Mouse (Mus musculus) cerebellum, adult 2 months (tissue): ENCODE measurements around the gene Draxin. TPM values are rescaled to one million over a fixed set of nuclear protein-coding genes. Genes with fewer than 3 reads are reported as not detected.

Experiments used
- DNase-seq, 2 experiments: peaks; one replicate each; pipeline ENCODE4 v3.0.0; 2021
- H3K27ac ChIP-seq: fragments of 200-500 bp; 2 replicates; pipeline ENCODE4 v1.5.1; 2012; ENCODE audit warnings: low read length, control low read depth, inconsistent platforms; ENCODE audit not compliant: insufficient read depth
- H3K27me3 ChIP-seq: fragments of 200-500 bp; 2 replicates; pipeline ENCODE4 v1.6.1; 2012; ENCODE audit warnings: inconsistent platforms, mild to moderate bottlenecking, low read length, moderate library complexity; ENCODE audit not compliant: control insufficient read depth, insufficient read depth
- H3K4me1 ChIP-seq: fragments of 200-500 bp; 2 replicates; pipeline ENCODE4 v1.6.1; 2011; ENCODE audit warnings: low read length; ENCODE audit not compliant: control insufficient read depth, insufficient read depth
- H3K4me3 ChIP-seq: fragments of 200-500 bp; replicated peaks from 2 replicates; pipeline ENCODE3; 2011; ENCODE audit warnings: mild to moderate bottlenecking, low read depth, low read length, control low read depth; ENCODE audit not compliant: insufficient read depth
- CTCF ChIP-seq: fragments of 200-500 bp; IDR thresholded peaks from 2 replicates; pipeline ENCODE4 v1.5.1; 2011; ENCODE audit warnings: low read depth, mild to moderate bottlenecking, control low read depth, low read length, moderate library complexity, borderline replicate concordance; ENCODE audit not compliant: insufficient read depth
- POLR2A ChIP-seq: fragments of 200-500 bp; IDR thresholded peaks from 2 replicates; pipeline ENCODE4 v1.6.1; 2011; ENCODE audit warnings: low read length, control low read depth, borderline replicate concordance; ENCODE audit not compliant: insufficient read depth
- WGBS: fragments of 180-500 bp; shearing (Covaris S2); methylation state at CpG from one replicate; pipeline ENCODE4 v1.1.7; 2018; 5-methylcytosine and 5-hydroxymethylcytosine counted together
- polyA plus RNA-seq: library from polyadenylated mRNA; depleted of rRNA; stranded (reverse); fragments of >200 nt; gene quantifications from 2 replicates; pipeline ENCODE4 v1.2.3, GENCODE M21; 2012

The Draxin gene
- polyA plus RNA-seq, 1 experiment, result 0.33 TPM

DNA sequence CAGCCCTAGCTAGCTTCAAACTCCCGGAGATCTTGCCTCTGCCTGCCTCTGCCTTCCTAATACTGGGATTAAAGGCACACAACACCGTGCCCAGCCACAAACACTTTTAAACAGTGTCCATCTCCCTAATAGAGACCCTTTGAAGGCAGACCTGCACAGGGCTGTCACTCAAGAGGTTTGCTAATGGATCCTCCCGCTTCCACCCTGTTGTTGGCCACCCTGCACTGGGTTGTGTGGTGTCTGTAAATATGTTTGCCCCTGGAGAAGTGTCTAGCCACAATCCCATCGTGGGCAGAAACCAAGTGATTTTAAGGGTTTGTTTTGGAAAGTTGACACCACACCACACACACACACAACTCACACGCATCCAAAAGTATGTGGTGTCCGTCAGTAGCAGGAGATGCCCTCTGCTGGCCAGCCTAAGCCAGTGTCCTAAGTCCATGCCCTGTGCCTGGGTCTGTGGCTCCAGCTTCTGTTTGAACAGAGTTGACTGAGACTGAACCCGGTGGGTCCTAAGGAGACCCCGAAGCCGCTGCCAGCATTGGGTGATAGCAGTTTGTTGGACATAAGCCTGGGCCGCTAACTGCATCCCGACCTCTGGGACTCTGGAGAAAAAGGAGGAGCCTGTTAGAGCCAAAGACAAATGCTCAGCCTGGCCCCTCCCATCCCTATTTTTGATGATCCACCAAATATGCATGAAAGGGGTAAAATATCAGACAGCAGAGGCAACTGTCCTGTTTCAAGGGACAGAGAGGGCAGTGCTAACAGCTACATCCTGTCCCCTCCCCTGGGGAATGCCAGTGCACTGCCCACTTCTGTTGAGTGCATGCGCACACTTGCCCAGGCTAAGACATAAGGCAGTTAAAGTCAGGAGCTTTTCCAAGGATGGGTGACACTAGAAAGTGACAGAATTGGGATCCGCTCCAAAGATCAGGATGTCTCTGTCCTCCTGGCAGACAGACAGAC lies 70.1 kb downstream of the Draxin start:
- H3K4me1 ChIP-seq, result peaks cover 28% of the 10 kb centered on the region
- DNase-seq, result peak in 1 of 2 experiments; percentile 34
- no peaks in the 10 kb centered on the region for H3K27me3 ChIP-seq
- H3K4me3 ChIP-seq, result no peak overlapping the region
- WGBS, result 53% methylated on average over 13 of the region's 13 CpGs
- TF ChIP-seq CTCF, result peak; percentile 61; the same call in 1 of the 2 replicates
- TF ChIP-seq POLR2A, result no peak
- H3K27ac ChIP-seq, result no peak overlapping the region

DNA sequence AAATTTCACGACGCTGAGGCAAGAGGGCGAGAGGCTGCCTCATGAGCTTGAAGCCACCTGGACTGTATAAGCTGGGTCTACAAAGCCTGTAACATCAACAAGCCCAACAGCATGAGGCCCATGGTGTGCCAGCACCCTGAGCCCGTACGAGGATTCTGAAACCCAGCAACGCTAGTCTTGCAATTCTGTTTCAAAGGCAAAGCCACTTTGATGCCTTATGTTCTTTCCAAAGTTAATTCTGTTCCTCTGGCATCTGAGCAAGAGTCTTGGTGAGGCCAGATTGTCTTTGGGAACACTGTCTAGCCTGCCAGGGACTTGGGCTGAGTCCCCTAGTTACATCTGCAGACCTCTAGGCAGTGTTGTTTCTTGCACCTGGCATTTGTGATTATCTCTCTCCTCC lies 71.5 kb downstream of the Draxin start:
- DNase-seq, result no peak
- no peaks in the 10 kb centered on the region for H3K27me3 ChIP-seq
- H3K4me3 ChIP-seq, result no peak overlapping the region
- TF ChIP-seq CTCF, result no peak
- no peak for TF ChIP-seq POLR2A
- peaks cover 38% of the 10 kb centered on the region for H3K4me1 ChIP-seq
- WGBS, result 34% methylated on average over 6 of the region's 6 CpGs
- H3K27ac ChIP-seq, result no peak overlapping the region

DNA sequence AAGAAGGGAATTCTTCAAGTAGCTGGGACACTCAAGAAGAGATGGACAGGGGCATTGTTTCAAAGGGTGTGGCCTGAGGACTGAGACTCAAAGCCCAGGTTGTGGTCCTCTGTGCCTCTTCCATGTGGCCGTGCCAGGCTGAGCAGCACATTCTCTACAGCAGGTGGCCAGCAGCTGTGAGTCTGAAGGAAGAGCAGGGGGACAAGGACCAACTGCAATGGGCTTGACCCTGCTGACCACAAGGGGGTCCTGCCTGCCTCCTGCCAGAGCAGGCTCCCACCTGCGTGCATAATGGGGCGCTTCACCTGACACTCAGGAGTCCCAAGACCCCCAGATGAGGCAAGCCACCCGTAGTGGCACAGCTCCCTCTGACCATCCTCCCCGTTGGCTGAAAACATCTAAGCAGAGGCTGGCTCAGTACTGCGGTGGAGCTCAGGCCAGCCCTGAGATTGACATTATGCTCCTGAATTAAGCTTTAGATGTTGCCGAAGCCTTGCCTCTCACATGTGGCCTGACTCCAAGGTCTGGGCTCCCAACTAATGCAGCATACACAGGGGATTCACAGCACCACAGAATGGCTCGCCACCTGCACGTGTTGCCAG lies 72.2 kb downstream of the Draxin start:
- 71% methylated on average over 9 of the region's 9 CpGs for WGBS
- Histone ChIP-seq H3K27me3 (no peaks in the 10 kb centered on the region), H3K4me3 (no peak overlapping the region), H3K27ac (no peak overlapping the region), H3K4me1 (peaks cover 45% of the 10 kb centered on the region)
- no peak for TF ChIP-seq POLR2A
- no peak for TF ChIP-seq CTCF
- no peak for DNase-seq

- H3K27ac ChIP-seq, result no peak overlapping the region
- DNase-seq, result no peak
- no peaks in the 10 kb centered on the region for H3K27me3 ChIP-seq
- WGBS, result 74% methylated on average over 5 of the region's 5 CpGs
- H3K4me1 ChIP-seq, result peaks cover 47% of the 10 kb centered on the region
- TF ChIP-seq POLR2A (no peak), CTCF (no peak)
- H3K4me3 ChIP-seq, result no peak overlapping the region
These were observed 72.8 kb downstream of the Draxin start for GRCm38 (mm10) chr4:148057661-148058209.

- WGBS, result 18% methylated on average over 4 of the region's 4 CpGs
- no peak overlapping the region for H3K4me3 ChIP-seq
- TF ChIP-seq POLR2A, result no peak
- no peak for TF ChIP-seq CTCF
- peaks cover 47% of the 10 kb centered on the region for H3K4me1 ChIP-seq
- no peaks in the 10 kb centered on the region for H3K27me3 ChIP-seq
- H3K27ac ChIP-seq, result no peak overlapping the region
- peak in 1 of 2 experiments; percentile 33 for DNase-seq
These were observed 73.7 kb downstream of the Draxin start for GRCm38 (mm10) chr4:148056801-148057200.

GRCm38 (mm10) chr4:148056246-148056645 lies 74.3 kb downstream of the Draxin start:
- TF ChIP-seq POLR2A (no peak), CTCF (no peak)
- Histone ChIP-seq H3K27ac (0 out of 2 replicates have a peak overlapping the region, but pooled peaks have one; percentile 25), H3K4me1 (peaks cover 47% of the 10 kb centered on the region), H3K27me3 (no peaks in the 10 kb centered on the region), H3K4me3 (no peak overlapping the region)
- peak in 1 of 2 experiments; percentile 33 for DNase-seq
- WGBS, result 47% methylated on average over 7 of the region's 7 CpGs

GRCm38 (mm10) chr4:148054961-148055695 lies 75.4 kb downstream of the Draxin start:
- Histone ChIP-seq H3K4me1 (peaks cover 47% of the 10 kb centered on the region), H3K27ac (peak overlapping the region; percentile 56; the same call in 1 of the 2 replicates), H3K27me3 (no peaks in the 10 kb centered on the region), H3K4me3 (no peak overlapping the region)
- TF ChIP-seq POLR2A, result no peak
- 0 out of 2 replicates have a peak, but pooled peaks have one; percentile 12 for TF ChIP-seq CTCF
- WGBS, result 42% methylated on average over 21 of the region's 21 CpGs
- peak; percentile 71 to 74 for DNase-seq

- no peak overlapping the region for H3K27ac ChIP-seq
- H3K4me3 ChIP-seq, result no peak overlapping the region
- H3K27me3 ChIP-seq, result no peaks in the 10 kb centered on the region
- H3K4me1 ChIP-seq, result peaks cover 45% of the 10 kb centered on the region
- no peak for TF ChIP-seq POLR2A
- TF ChIP-seq CTCF, result no peak
- peak in 1 of 2 experiments; percentile 27 for DNase-seq
- WGBS, result 47% methylated on average over 12 of the region's 12 CpGs
These were observed 77.0 kb downstream of the Draxin start for GRCm38 (mm10) chr4:148053417-148053920.
